Mouse (Mus musculus) heart, adult 2 months (tissue): Measurements from ENCODE around the gene Ankfn1.

Source experiments
- CTCF ChIP-seq: fragments of 200-600 bp; IDR thresholded peaks from 2 replicates; pipeline ENCODE4 v1.8.1; 2022; ENCODE audit warnings: antibody characterized with exemption, mild to moderate bottlenecking, moderate library complexity
- EP300 ChIP-seq: fragments of 200-500 bp; IDR thresholded peaks from 2 replicates; pipeline ENCODE4 v1.6.1; 2011; ENCODE audit warnings: low read depth, low read length, control low read depth; ENCODE audit not compliant: insufficient read depth
- POLR2A ChIP-seq: fragments of 200-500 bp; IDR thresholded peaks from 2 replicates; pipeline ENCODE4 v1.6.1; 2011; ENCODE audit warnings: mild to moderate bottlenecking, low read depth, low read length, control low read depth; ENCODE audit not compliant: insufficient read depth

- TF ChIP-seq EP300 (no peak), POLR2A (no peak), CTCF (no peak)
Observed at GRCm38 (mm10) chr11:89370373-89370772, 407.1 kb downstream of the Ankfn1 start.
